Mouse (Mus musculus): ENCODE data around the gene Tmem211. TPM values are rescaled to one million over a fixed set of nuclear protein-coding genes. Genes with fewer than 3 reads are reported as not detected.

Tmem211 gene
- polyA plus RNA-seq, 1 experiment from 2014 or later = not detected

DNA sequence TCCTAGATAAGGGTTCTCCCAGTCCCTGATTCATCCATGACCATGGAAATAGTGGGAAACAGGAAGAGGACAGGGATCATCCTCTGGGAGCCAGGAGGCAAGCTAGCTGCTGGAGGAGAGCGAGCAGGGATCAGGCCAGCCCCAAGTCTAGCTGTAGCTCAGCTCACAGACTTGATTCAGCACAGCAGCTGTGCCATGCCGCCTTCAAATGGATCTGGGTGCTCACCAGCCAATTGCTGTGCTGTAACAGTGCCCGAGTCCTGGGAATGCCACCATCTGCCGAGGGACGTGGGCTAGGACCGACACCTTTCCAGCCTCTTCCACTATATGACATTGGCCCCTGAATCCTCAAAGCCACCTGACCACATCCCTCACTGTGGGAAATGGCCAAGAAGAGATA lies 30.8 kb upstream of the Tmem211 start:
- Histone ChIP-seq H3K4me3 (ENCODE audit: low read depth, low read length) (no peak overlapping the region), H3K4me1 (ENCODE audit: control insufficient read depth, insufficient read depth, low read length) (peaks cover 11% of the 10 kb centered on the region), H3K9ac (ENCODE audit: low read depth, low read length) (no peak overlapping the region), H3K27me3 (ENCODE audit: control insufficient read depth, insufficient read depth, low read depth, low read length) (no peaks in the 10 kb centered on the region), H3K4me2 (ENCODE audit: low read length) (no peak overlapping the region), H3K9me3 (replicated peaks; ENCODE audit: control insufficient read depth, low read length, poor library complexity, severe bottlenecking) (no peaks in the 10 kb centered on the region), H3K27ac (ENCODE audit: low read length) (no peak overlapping the region), H3K36me3 (ENCODE audit: control insufficient read depth, insufficient read depth, low read length) (no peaks in the 10 kb centered on the region)
- ATAC-seq = no peak
- 95% methylated on average over 6 of the region's 6 CpGs for WGBS

DNA sequence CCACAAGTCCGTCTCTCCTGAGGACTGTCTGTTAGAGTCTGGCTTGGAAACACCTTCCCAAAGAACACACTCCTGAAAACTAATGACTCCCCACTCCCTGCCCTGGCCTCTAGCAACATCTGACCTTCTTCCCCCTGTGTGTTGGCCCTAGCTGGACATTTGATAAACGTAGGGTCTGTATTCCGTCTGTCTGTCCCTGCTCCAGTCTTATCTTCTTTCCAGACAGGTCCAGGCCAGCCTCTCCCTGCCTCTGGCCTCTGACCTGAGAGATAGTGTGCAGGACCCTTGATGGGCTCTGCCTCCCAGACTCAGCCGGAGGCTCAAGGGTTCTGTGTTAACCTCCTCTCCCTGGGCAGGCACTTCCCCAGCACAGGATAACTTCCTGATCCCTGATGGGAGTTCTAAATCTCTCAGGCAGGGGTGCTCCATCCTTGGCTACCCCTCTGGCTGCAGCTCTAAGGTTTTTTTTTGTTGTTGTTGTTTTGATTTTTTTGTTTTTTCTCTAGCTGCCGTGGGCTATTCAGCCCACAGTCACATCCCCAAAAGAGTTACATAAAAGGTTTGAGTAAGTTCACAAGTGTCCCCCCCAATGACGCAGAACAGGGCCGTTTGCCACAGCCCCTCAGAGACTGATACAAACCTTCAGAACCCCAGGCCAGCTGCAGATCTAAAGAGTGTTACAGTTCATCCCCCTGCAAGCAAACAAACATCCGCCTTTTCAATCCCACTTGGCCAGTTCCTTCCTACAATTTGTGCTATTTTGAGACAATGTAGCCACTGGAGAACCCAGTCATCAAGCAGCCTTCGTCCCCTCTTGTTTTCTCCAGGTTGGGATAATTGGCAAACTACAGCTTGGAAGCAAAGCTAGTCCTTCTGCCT lies 29.6 kb upstream of the Tmem211 start:
- no peaks in the 10 kb centered on the region for H3K36me3 ChIP-seq (ENCODE audit: control insufficient read depth, insufficient read depth, low read length)
- H3K9me3 ChIP-seq (replicated peaks; ENCODE audit: control insufficient read depth, low read length, poor library complexity, severe bottlenecking) = no peaks in the 10 kb centered on the region
- H3K4me2 ChIP-seq (ENCODE audit: low read length) = no peak overlapping the region
- no peak overlapping the region for H3K4me3 ChIP-seq (ENCODE audit: low read depth, low read length)
- no peak overlapping the region for H3K9ac ChIP-seq (ENCODE audit: low read depth, low read length)
- H3K4me1 ChIP-seq (ENCODE audit: control insufficient read depth, insufficient read depth, low read length) = peaks cover 4% of the 10 kb centered on the region
- H3K27me3 ChIP-seq (ENCODE audit: control insufficient read depth, insufficient read depth, low read depth, low read length) = no peaks in the 10 kb centered on the region
- peak overlapping the region; percentile 34; the same call in 1 of the 2 replicates for H3K27ac ChIP-seq (ENCODE audit: low read length)
- ATAC-seq = no peak
- WGBS = 72% methylated on average over 9 of the region's 9 CpGs

DNA sequence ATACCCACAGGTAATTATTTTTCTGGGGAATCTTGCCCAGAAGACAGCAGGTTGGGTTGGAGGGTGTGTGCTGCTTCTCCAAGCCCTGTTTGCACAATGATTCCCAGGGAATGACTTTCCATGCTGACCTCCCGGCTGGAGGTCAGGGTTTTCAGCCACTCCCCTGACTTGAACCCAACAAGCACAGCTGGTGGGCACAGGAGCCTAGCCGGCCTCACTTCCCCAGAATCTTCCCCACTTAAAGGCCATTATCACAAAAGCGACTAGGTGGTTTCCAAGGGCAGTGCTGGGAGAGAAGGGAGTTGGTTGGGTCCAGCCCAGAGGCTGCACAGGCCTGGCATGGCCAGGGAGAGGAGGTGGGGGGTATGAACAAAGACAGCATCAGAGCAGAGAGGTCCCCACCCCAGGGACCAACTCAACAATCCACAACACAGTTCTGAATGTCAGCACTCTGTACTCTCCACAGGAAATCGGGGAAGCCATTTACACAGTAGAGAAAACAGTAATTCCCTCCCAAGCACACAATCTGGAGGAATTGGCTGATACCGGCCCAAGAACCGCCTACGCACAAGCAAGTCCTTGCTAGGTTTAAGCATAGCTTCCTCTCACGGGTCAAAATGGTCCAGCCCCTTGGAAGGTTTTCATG lies 27.5 kb upstream of the Tmem211 start:
- no peaks in the 10 kb centered on the region; the same call in 1 of the 2 replicates for H3K4me1 ChIP-seq (ENCODE audit: control insufficient read depth, insufficient read depth, low read length)
- H3K36me3 ChIP-seq (ENCODE audit: control insufficient read depth, insufficient read depth, low read length) = no peaks in the 10 kb centered on the region
- H3K9me3 ChIP-seq (replicated peaks; ENCODE audit: control insufficient read depth, low read length, poor library complexity, severe bottlenecking) = no peaks in the 10 kb centered on the region
- H3K4me3 ChIP-seq (ENCODE audit: low read depth, low read length) = no peak overlapping the region
- no peaks in the 10 kb centered on the region for H3K27me3 ChIP-seq (ENCODE audit: control insufficient read depth, insufficient read depth, low read depth, low read length)
- H3K27ac ChIP-seq (ENCODE audit: low read length) = no peak overlapping the region
- H3K9ac ChIP-seq (ENCODE audit: low read depth, low read length) = no peak overlapping the region
- no peak for ATAC-seq
- WGBS = 56% methylated on average over 8 of the region's 8 CpGs
- no peak overlapping the region for H3K4me2 ChIP-seq (ENCODE audit: low read length)

DNA sequence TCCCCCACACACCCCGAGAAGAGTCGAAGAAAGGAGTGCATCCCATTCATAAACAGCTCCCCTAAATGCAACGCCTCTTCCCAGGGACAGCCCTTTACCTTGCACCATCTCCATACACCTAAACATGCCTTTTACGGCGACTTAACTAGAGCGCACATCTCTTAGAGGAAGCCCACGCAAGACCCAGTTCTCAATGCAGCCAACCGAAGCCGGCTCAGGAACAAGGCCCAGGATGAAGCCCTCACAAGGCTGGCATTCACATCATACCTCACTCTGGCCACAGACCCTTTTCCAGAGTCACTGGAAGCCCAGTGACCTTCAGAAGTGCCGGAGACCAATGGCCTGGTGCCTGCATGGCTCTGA lies 27.0 kb upstream of the Tmem211 start:
- Histone ChIP-seq H3K9ac (ENCODE audit: low read depth, low read length) (no peak overlapping the region), H3K4me2 (ENCODE audit: low read length) (no peak overlapping the region), H3K4me3 (ENCODE audit: low read depth, low read length) (no peak overlapping the region), H3K36me3 (ENCODE audit: control insufficient read depth, insufficient read depth, low read length) (no peaks in the 10 kb centered on the region), H3K27ac (ENCODE audit: low read length) (no peak overlapping the region), H3K4me1 (ENCODE audit: control insufficient read depth, insufficient read depth, low read length) (no peaks in the 10 kb centered on the region; the same call in 1 of the 2 replicates), H3K27me3 (ENCODE audit: control insufficient read depth, insufficient read depth, low read depth, low read length) (no peaks in the 10 kb centered on the region), H3K9me3 (replicated peaks; ENCODE audit: control insufficient read depth, low read length, poor library complexity, severe bottlenecking) (no peaks in the 10 kb centered on the region)
- ATAC-seq = no peak
- WGBS = 89% methylated on average over 10 of the region's 10 CpGs

DNA sequence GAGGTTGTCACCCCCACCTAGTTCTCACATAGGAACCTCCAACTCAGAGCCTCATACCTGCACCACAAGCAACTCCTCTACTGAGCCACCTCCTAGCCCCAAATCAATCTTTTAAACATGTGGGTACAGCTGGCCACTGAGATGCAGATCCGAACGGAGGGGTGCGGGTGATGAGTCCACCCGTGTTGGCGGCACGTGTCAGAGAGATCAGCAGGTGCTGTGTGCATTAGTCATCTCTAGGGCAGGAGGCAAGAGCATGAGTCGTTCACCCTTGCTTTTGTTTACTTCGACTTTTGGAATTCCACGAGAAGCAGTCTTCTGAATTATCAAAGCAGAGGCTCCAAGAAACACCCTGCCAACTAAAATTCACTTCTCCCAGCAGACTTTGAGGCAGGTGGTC lies 22.5 kb upstream of the Tmem211 start:
- Histone ChIP-seq H3K4me3 (ENCODE audit: low read depth, low read length) (no peak overlapping the region), H3K27ac (ENCODE audit: low read length) (no peak overlapping the region), H3K9me3 (replicated peaks; ENCODE audit: control insufficient read depth, low read length, poor library complexity, severe bottlenecking) (no peaks in the 10 kb centered on the region), H3K36me3 (ENCODE audit: control insufficient read depth, insufficient read depth, low read length) (no peaks in the 10 kb centered on the region), H3K9ac (ENCODE audit: low read depth, low read length) (no peak overlapping the region), H3K27me3 (ENCODE audit: control insufficient read depth, insufficient read depth, low read depth, low read length) (no peaks in the 10 kb centered on the region), H3K4me1 (ENCODE audit: control insufficient read depth, insufficient read depth, low read length) (peaks cover 3% of the 10 kb centered on the region), H3K4me2 (ENCODE audit: low read length) (no peak overlapping the region)
- 91% methylated on average over 9 of the region's 9 CpGs for WGBS
- no peak for ATAC-seq

DNA sequence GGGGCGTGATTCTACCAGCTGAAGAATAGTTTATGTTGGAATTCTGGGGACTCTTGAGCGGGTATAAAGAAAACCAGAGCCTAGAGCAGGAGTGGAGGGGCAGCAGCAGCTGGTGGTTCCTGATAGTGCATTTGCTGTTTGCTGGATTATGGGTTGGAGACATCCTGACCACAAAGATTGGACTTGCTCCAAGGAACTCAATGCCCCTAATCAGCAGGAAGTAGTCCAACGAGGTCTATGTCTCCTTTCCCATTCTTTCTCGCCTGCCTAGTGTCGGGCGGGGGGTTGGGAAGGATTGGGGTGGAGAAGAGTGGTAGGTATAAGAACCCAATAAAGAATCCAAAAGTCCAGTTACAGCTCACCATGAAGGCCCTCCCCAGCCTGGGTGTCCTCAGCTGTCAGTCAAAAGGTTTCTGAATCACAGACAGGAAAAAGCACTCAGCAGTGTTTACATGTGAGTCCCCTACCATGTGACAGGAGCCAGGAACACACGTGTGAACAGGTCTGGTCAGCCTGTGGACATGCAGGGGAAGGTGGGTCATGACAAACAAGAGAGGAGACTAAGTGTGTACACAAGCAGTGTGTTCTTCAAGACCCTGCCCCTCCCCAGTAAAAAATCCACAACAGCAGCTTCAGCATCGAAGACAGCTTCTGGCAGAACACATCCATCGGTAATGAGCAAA lies 19.9 kb upstream of the Tmem211 start:
- WGBS = 70% methylated on average over 9 of the region's 9 CpGs
- no peak overlapping the region for H3K27ac ChIP-seq (ENCODE audit: low read length)

DNA sequence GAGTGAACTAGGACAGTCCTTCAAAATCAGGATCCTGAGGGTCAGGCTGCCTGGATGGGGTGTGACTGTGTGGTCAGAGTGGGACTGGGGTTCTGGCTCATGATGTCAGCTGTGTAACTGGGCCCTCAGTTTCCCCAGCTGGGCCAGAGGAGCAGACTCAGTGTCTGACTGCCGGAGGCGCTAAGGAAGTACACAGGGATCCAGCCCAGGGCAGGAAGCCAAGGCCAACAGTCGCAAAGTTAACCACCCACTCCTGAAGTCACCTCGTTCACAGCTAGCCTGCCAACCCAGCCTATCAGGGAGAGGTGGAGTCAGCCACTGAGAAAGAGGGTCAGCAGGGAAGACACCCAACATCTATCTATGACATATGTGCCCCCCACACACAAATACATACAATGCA lies 18.7 kb upstream of the Tmem211 start:
- whole genome bisulfite sequencing = 81% methylated on average over 4 of the region's 4 CpGs
- no peaks in the 10 kb centered on the region for H3K27me3 ChIP-seq (ENCODE audit: control insufficient read depth, insufficient read depth, low read depth, low read length)
- H3K4me3 ChIP-seq (ENCODE audit: low read depth, low read length) = no peak overlapping the region
- no peak overlapping the region for H3K27ac ChIP-seq (ENCODE audit: low read length)
- ATAC-seq = no peak
- no peak overlapping the region for H3K4me2 ChIP-seq (ENCODE audit: low read length)
- H3K9me3 ChIP-seq (replicated peaks; ENCODE audit: control insufficient read depth, low read length, poor library complexity, severe bottlenecking) = no peaks in the 10 kb centered on the region
- no peaks in the 10 kb centered on the region for H3K36me3 ChIP-seq (ENCODE audit: control insufficient read depth, insufficient read depth, low read length)
- H3K9ac ChIP-seq (ENCODE audit: low read depth, low read length) = no peak overlapping the region
- peaks cover 8% of the 10 kb centered on the region; the same call in 1 of the 2 replicates for H3K4me1 ChIP-seq (ENCODE audit: control insufficient read depth, insufficient read depth, low read length)

More for the DNA sequence above, 19.9 kb upstream of the Tmem211 start:
- Histone ChIP-seq H3K4me1 (ENCODE audit: control insufficient read depth, insufficient read depth, low read length) (peaks cover 8% of the 10 kb centered on the region; the same call in 1 of the 2 replicates), H3K9me3 (replicated peaks; ENCODE audit: control insufficient read depth, low read length, poor library complexity, severe bottlenecking) (no peaks in the 10 kb centered on the region), H3K4me2 (ENCODE audit: low read length) (no peak overlapping the region), H3K4me3 (ENCODE audit: low read depth, low read length) (no peak overlapping the region), H3K27me3 (ENCODE audit: control insufficient read depth, insufficient read depth, low read depth, low read length) (no peaks in the 10 kb centered on the region), H3K9ac (ENCODE audit: low read depth, low read length) (no peak overlapping the region), H3K36me3 (ENCODE audit: control insufficient read depth, insufficient read depth, low read length) (no peaks in the 10 kb centered on the region)
- no peak for ATAC-seq

DNA sequence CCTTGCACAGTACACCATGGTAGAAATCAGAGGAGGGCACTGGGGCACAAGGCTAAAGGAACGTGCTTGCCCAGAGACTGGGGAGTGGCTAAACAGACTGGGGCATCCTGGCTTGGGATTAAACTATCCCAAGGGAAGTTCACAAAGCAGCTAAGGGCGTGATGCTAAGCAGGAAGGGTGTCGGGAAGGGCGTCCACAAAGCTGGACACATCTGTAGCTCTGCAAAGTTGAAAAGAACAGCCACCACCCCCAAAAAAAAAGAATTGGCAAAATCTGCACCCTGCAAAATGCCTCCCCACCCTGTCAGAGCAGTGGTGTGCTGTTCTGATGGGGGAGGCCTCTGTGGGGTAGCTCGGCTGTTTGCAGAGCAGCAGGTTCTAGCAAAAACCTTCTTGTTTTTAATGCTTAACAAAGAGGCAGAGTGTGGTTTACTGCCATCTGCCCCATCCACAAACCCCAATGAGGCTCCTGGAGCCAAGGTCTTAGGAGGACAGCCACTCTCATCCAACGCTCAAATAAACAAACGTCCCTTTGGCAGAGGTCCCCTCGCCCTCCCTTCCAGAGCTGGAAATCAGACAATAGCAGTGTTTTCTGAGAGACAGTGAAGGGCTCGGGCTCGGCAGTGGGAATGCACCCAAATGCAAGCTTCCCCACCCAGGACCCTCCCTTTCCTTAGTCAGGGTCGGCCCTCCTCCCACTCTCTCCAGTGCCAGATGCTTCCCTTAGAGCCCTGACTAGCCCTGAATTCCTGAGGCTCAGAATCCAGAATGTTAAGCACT lies 17.9 kb upstream of the Tmem211 start:
- Histone ChIP-seq H3K36me3 (ENCODE audit: control insufficient read depth, insufficient read depth, low read length) (no peaks in the 10 kb centered on the region), H3K27me3 (ENCODE audit: control insufficient read depth, insufficient read depth, low read depth, low read length) (no peaks in the 10 kb centered on the region), H3K4me3 (ENCODE audit: low read depth, low read length) (no peak overlapping the region), H3K9me3 (replicated peaks; ENCODE audit: control insufficient read depth, low read length, poor library complexity, severe bottlenecking) (no peaks in the 10 kb centered on the region), H3K9ac (ENCODE audit: low read depth, low read length) (peak overlapping the region; percentile 25; the same call in 1 of the 2 replicates), H3K4me1 (ENCODE audit: control insufficient read depth, insufficient read depth, low read length) (peaks cover 8% of the 10 kb centered on the region; the same call in 1 of the 2 replicates), H3K27ac (ENCODE audit: low read length) (peak overlapping the region; percentile 60), H3K4me2 (ENCODE audit: low read length) (no peak overlapping the region)
- 41% methylated on average over 11 of the region's 11 CpGs for WGBS
- peak; percentile 59; the same call in 1 of the 2 replicates for ATAC-seq
